Mouse (Mus musculus) kidney, adult 2 months (tissue): Measurements from ENCODE around the gene Cib4. TPM values are rescaled to one million over a fixed set of nuclear protein-coding genes. Genes with fewer than 3 reads are reported as not detected.

Experiments used
- DNase-seq: peaks from one replicate; pipeline ENCODE4 v3.0.0; 2021
- H3K27ac ChIP-seq: fragments of 200-500 bp; 2 replicates; pipeline ENCODE4 v1.5.1; 2012; ENCODE audit warnings: low read depth, low read length, control low read depth, inconsistent platforms; ENCODE audit not compliant: insufficient read depth
- H3K27me3 ChIP-seq: fragments of 200-500 bp; replicated peaks from 2 replicates; pipeline ENCODE4 v1.6.1; 2012; ENCODE audit warnings: mild to moderate bottlenecking, moderate library complexity, low read length, inconsistent platforms; ENCODE audit not compliant: control insufficient read depth, insufficient read depth
- H3K36me3 ChIP-seq: fragments of 200-500 bp; 2 replicates; pipeline ENCODE4 v1.6.1; 2012; ENCODE audit warnings: mild to moderate bottlenecking, moderate library complexity, low read length, inconsistent platforms; ENCODE audit not compliant: control insufficient read depth, insufficient read depth
- H3K4me1 ChIP-seq: fragments of 200-500 bp; 2 replicates; pipeline ENCODE4 v1.6.1; 2011; ENCODE audit warnings: low read length; ENCODE audit not compliant: control insufficient read depth, insufficient read depth
- H3K4me3 ChIP-seq: fragments of 200-500 bp; 2 replicates; pipeline ENCODE4 v1.5.1; 2011; ENCODE audit warnings: mild to moderate bottlenecking, low read depth, low read length, control low read depth; ENCODE audit not compliant: insufficient read depth
- CTCF ChIP-seq: fragments of 200-500 bp; conservative IDR thresholded peaks from 2 replicates; pipeline ENCODE4 v1.5.1; 2011; ENCODE audit warnings: low read depth, mild to moderate bottlenecking, control low read depth, low read length, moderate library complexity, mixed read lengths; ENCODE audit not compliant: insufficient read depth, insufficient read length
- POLR2A ChIP-seq: fragments of 200-500 bp; IDR thresholded peaks from one replicate; pipeline ENCODE4 v1.6.1; 2011; ENCODE audit warnings: low read depth, low read length, control low read depth
- WGBS: fragments of 180-500 bp; shearing (Covaris S2); methylation state at CpG from one replicate; pipeline ENCODE4 v1.1.7; 2018; 5-methylcytosine and 5-hydroxymethylcytosine counted together
- polyA plus RNA-seq: library from polyadenylated mRNA; depleted of rRNA; stranded (reverse); fragments of >200 nt; gene quantifications from 2 replicates; pipeline ENCODE4 v1.2.3, GENCODE M21; 2012; rRNA removed

The Cib4 gene
- not detected in 2 replicates for polyA plus RNA-seq

- H3K27me3 ChIP-seq, result no peaks in the 10 kb centered on the region
- DNase-seq, result peak; percentile 14
- no peak within 1 kb of the TSS for H3K4me3 ChIP-seq
- no peaks in the 10 kb centered on the region for H3K4me1 ChIP-seq
- 42% methylated on average over 2 of the region's 2 CpGs for WGBS
- H3K36me3 ChIP-seq, result no peaks in the 10 kb centered on the region
- no peak within 1 kb of the TSS for H3K27ac ChIP-seq
- TF ChIP-seq POLR2A (no peak), CTCF (no peak)
Observed at GRCm38 (mm10) chr5:30545698-30546097, at the start of gene Cib4. Cib4 (minus strand) TSS chr5:30545836.

GRCm38 (mm10) chr5:30594953-30595560, 49.4 kb upstream of the Cib4 start:
- Histone ChIP-seq H3K4me3 (no peak overlapping the region), H3K4me1 (no peaks in the 10 kb centered on the region), H3K27me3 (no peaks in the 10 kb centered on the region), H3K27ac (no peak overlapping the region), H3K36me3 (no peaks in the 10 kb centered on the region)
- WGBS, result 56% methylated on average over 6 of the region's 6 CpGs
- no peak for TF ChIP-seq CTCF
- DNase-seq, result peak; percentile 25

- H3K36me3 ChIP-seq, result no peaks in the 10 kb centered on the region
- TF ChIP-seq CTCF (no peak), POLR2A (no peak)
- 0 out of 2 replicates have a peak, but pooled peaks cover under 1% of the 10 kb centered on the region for H3K4me1 ChIP-seq
- no peak overlapping the region for H3K4me3 ChIP-seq
- DNase-seq, result peak; percentile 56
- H3K27me3 ChIP-seq, result no peaks in the 10 kb centered on the region; the same call in 1 of the 2 replicates
- 45% methylated on average over 10 of the region's 10 CpGs for WGBS
- no peak overlapping the region for H3K27ac ChIP-seq
Observed at GRCm38 (mm10) chr5:30593811-30594504, 48.3 kb upstream of the Cib4 start.

DNA sequence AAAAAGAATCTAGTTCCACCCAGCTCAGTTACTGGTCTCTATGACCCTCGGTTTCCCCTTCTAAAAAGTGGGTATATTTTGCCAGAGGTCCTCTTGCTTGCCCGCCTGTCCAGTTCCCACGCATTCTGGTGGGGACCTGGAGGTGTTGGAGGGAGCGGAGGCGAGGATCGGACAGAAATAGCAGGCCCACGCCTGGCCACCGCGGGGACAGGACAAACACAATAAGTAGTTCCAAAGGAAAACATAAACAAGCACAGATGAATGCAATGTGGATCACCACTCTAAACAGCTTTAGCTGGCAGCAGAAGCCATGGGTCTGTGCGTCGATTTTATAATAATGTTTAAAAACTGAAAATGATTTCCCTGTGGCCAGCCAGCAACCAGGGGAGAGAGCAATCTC, 47.7 kb upstream of the Cib4 start:
- H3K4me1 ChIP-seq, result 0 out of 2 replicates have a peak, but pooled peaks cover 4% of the 10 kb centered on the region
- WGBS, result 80% methylated on average over 11 of the region's 11 CpGs
- no peak for DNase-seq
- no peak overlapping the region for H3K27ac ChIP-seq
- H3K4me3 ChIP-seq, result no peak overlapping the region
- TF ChIP-seq POLR2A, result no peak
- TF ChIP-seq CTCF, result no peak
- H3K27me3 ChIP-seq, result peaks cover 3% of the 10 kb centered on the region; the same call in 1 of the 2 replicates
- no peaks in the 10 kb centered on the region for H3K36me3 ChIP-seq

DNA sequence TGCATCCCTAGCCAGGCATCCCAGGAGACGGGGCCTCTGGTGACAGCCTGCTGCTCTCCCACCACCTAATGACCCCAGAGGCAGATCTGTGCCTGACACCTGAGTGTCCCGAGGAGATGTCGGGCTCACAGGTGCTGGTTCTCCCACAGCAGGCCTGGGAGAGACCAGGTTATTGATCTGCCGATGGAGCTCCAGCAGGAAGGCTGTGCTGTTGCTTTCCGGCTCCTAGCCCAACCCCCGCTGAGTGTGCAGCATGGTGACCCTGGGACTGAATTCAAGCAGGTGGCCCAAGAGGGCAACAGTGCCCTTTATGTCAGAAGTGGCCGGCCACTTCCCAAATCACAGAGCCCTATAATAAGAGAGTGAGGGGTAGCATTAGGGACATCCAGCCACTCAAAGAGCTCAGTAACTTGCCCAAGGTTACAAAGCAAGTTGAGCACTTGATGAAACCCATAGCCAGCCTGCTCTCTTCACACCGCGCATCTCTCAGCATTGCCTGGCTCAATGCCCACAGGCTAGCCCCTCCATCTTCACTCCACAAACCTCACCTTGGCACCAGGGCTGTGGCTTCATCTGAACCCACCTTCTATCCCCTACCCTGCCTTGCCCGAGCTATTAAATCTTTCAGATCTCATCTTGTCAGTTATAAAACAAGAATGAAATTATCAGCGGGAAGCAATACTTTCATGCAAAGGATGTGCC, 46.8 kb upstream of the Cib4 start:
- WGBS, result 83% methylated on average over 11 of the region's 11 CpGs
- Histone ChIP-seq H3K27ac (no peak overlapping the region), H3K4me1 (0 out of 2 replicates have a peak, but pooled peaks cover 4% of the 10 kb centered on the region), H3K27me3 (peaks cover 3% of the 10 kb centered on the region; the same call in 1 of the 2 replicates), H3K4me3 (no peak overlapping the region), H3K36me3 (no peaks in the 10 kb centered on the region)
- no peak for DNase-seq
- TF ChIP-seq POLR2A (no peak), CTCF (no peak)

- Histone ChIP-seq H3K27ac (no peak overlapping the region), H3K36me3 (no peaks in the 10 kb centered on the region), H3K4me1 (0 out of 2 replicates have a peak, but pooled peaks cover 4% of the 10 kb centered on the region), H3K27me3 (peaks cover 3% of the 10 kb centered on the region; the same call in 1 of the 2 replicates), H3K4me3 (no peak overlapping the region)
- DNase-seq, result no peak
- TF ChIP-seq CTCF (no peak), POLR2A (no peak)
- 81% methylated on average over 8 of the region's 8 CpGs for WGBS
Observed at GRCm38 (mm10) chr5:30591786-30592185, 46.1 kb upstream of the Cib4 start.

DNA sequence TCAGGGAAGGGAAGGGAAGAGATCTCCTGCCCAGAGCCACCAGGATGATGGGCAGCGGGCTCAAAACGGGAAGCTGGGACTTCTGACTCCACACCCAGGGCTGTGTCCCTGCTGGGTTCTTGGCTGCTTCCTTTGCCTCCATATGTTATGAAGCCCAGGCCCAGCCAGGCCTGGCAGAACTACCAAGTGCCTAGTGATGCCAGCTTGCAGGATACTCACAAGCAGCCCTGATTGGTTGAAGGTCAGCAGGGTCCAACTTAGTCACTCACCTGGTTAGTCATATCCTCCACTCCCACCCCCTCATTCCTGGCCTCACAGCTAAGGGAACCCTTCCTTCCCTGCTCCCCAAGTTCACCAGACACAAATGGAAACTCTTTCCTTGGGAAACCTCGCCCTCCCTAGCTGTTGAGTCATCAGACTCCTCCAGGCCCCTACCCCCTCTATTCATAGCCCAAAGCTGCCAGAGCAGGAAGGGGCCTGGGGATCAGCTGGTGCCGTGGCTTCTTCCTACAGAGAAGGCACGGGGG, 45.6 kb upstream of the Cib4 start:
- Histone ChIP-seq H3K27ac (no peak overlapping the region), H3K4me1 (0 out of 2 replicates have a peak, but pooled peaks cover 4% of the 10 kb centered on the region), H3K36me3 (no peaks in the 10 kb centered on the region), H3K4me3 (no peak overlapping the region), H3K27me3 (peaks cover 3% of the 10 kb centered on the region; the same call in 1 of the 2 replicates)
- DNase-seq, result no peak
- 58% methylated on average over 5 of the region's 5 CpGs for WGBS
- no peak for TF ChIP-seq CTCF
- no peak for TF ChIP-seq POLR2A
